21 mouse cellular contexts compared by ENCODE assay signal in the genomic region with DNA sequence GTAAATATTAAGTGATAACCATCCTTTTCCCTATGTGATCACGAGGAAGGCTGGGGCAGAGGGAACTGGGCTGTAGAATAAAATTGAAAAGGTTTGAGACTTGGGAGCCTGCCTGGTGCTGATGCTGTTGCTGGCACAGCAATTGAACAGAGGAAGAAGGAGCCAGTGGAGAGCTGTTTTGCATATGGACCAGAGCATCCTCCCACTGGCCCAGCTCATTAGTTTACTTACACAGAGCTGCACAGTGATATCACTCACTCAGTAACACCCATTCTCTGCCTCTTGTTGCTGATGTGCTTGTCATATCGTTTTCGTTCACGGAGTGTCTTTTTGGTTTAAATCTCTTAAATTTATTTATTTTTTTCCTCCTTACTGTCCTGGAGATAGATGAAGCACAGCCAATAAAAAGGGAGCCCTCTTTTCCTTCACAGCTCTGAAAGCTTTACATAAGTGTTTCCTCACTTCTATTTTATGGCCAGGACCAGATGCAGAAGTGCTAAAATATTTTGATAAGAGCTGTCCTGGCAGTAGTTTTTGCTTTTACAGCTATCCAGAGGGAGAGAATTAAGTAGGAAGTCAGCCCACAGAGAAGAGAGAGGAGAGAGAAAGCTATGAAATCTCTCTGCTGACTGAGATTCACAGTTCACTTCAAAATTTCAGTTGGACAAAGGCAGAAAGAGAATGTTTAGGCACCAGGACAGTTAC. TPM values are rescaled to one million over a fixed set of nuclear protein-coding genes. Genes with fewer than 3 reads are reported as not detected.
DNase-seq lines count a peak whose midpoint lies in the region; ATAC-seq lines count a peak whose summit lies in the region.
"Had no signal": no experiment of that assay in that cellular context is flagged by ENCODE, and none has a peak within 500 bp of the region (broad histone marks: within the 10 kb centered on the region; RNA-seq: fewer than 3 reads in every experiment).

No protein-coding gene starts in this region.

- ATAC-seq in frontal cortex, adult (ENCODE audit: low TSS enrichment) = peak; percentile 88
- ATAC-seq: intestine, postnatal 0 days; midbrain, embryonic 16.5 days had no signal

- DNase-seq in frontal cortex, postnatal 10 days (ENCODE audit: low spot score in 2 of 2) = no peak
- peak; percentile 33 for DNase-seq in left cerebral cortex, adult 11 months (ENCODE audit: low spot score)
- no peak for DNase-seq in left cerebral cortex, adult 8-10 months (ENCODE audit: low spot score in 2 of 2)
- DNase-seq in right cerebral cortex, postnatal 25 days = peak; percentile 21
- no peak for DNase-seq in right cerebral cortex, postnatal 14 days
- DNase-seq in adrenal gland, postnatal 4 days (ENCODE audit: low spot score in 2 of 2) = no peak
- DNase-seq: adrenal gland, adult 8-10 months; B cell, adult 2 months; cerebellum, adult 8-10 months; cerebellum, postnatal 36 days; embryo, embryonic 11 days; gastrocnemius, postnatal 25 days; heart, adult 2 months; kidney, postnatal 36 days; layer of hippocampus, postnatal 36 days; lung, postnatal 4 days; thymus, adult 18-20 months; thymus, postnatal 36 days had no signal

RNA-seq across cellular contexts. Expression of a gene that starts 42.9 kb away (rescaled TPM):
- total RNA-seq in left cerebral cortex, adult 8-10 months (2022) = 100 to 1,000 TPM; 128 to 161 (median 154) TPM
- total RNA-seq in adrenal gland, postnatal 4 days (2021) = 100 to 1,000 TPM; 111 to 125 TPM

Comparison
In these comparisons a context has a peak if more than half of its experiments do, and no peak if none do; other contexts are left out.
1. DNase-seq: peak in left cerebral cortex, adult 11 months (single experiment) and right cerebral cortex, postnatal 25 days (single experiment); none in frontal cortex, postnatal 10 days (0 of 2), left cerebral cortex, adult 8-10 months (0 of 2), right cerebral cortex, postnatal 14 days (single experiment) and adrenal gland, postnatal 4 days (0 of 2).